Mouse (Mus musculus) neural tube, embryonic 14.5 days (tissue): ENCODE measurements around the gene Pde4a. TPM values are rescaled to one million over a fixed set of nuclear protein-coding genes. Genes with fewer than 3 reads are reported as not detected.

Source experiments
- ATAC-seq: fragments of 200-750 bp; cut with Nextera tagmentation; 2 replicates; pipeline ENCODE4 v1.8.0; 2017; ENCODE audit warnings: low read depth, mild to moderate bottlenecking, moderate TSS enrichment, moderate library complexity
- H3K27ac ChIP-seq: fragments of 300-500 bp; sonication (generic); 2 replicates; pipeline ENCODE4 v1.5.1; 2014; ENCODE audit warnings: low read depth, mild to moderate bottlenecking, control low read depth, low read length, moderate library complexity, mixed read lengths
- H3K27me3 ChIP-seq: fragments of 300-500 bp; sonication (generic); 2 replicates; pipeline ENCODE4 v1.6.1; 2014; ENCODE audit warnings: low read length; ENCODE audit not compliant: control insufficient read depth, insufficient read depth
- H3K36me3 ChIP-seq: fragments of 300-500 bp; sonication (generic); 2 replicates; pipeline ENCODE4 v1.6.1; 2014; ENCODE audit warnings: low read length, mixed read lengths; ENCODE audit not compliant: control insufficient read depth, insufficient read depth
- H3K4me1 ChIP-seq: fragments of 300-500 bp; sonication (generic); 2 replicates; pipeline ENCODE4 v1.6.1; 2014; ENCODE audit warnings: low read length; ENCODE audit not compliant: control insufficient read depth, insufficient read depth
- H3K4me2 ChIP-seq: fragments of 300-500 bp; sonication (generic); 2 replicates; pipeline ENCODE4 v1.6.1; 2014; ENCODE audit warnings: mild to moderate bottlenecking, low read depth, low read length, control low read depth
- H3K4me3 ChIP-seq: fragments of 300-500 bp; sonication (generic); 2 replicates; pipeline ENCODE4 v1.5.1; 2014; ENCODE audit warnings: low read depth, low read length, control low read depth, mixed read lengths
- H3K9ac ChIP-seq: fragments of 300-500 bp; sonication (generic); replicated peaks from 2 replicates; pipeline ENCODE4 v1.6.1; 2014; ENCODE audit warnings: low read depth, mild to moderate bottlenecking, control low read depth, low read length, mixed read lengths
- H3K9me3 ChIP-seq: fragments of 300-500 bp; sonication (generic); 2 replicates; pipeline ENCODE4 v1.6.1; 2016; ENCODE audit warnings: low read length; ENCODE audit not compliant: control insufficient read depth
- WGBS: fragments of 180-500 bp; shearing (Covaris S2); extraction: QIAGEN DNeasy Blood & Tissue Kit; methylation state at CpG from one replicate; pipeline ENCODE4 v1.1.7; 2014; 5-methylcytosine and 5-hydroxymethylcytosine counted together
- polyA plus RNA-seq: library from polyadenylated mRNA; unstranded; fragments of >200 nt; fragmentation: Nextera tagmentation; extraction: Ambion mirVana; gene quantifications from 2 replicates; pipeline ENCODE4 v1.2.1, GENCODE M21; 2014

Pde4a gene
- polyA plus RNA-seq, 1 experiment from 2014 or later: 35.3 TPM

DNA sequence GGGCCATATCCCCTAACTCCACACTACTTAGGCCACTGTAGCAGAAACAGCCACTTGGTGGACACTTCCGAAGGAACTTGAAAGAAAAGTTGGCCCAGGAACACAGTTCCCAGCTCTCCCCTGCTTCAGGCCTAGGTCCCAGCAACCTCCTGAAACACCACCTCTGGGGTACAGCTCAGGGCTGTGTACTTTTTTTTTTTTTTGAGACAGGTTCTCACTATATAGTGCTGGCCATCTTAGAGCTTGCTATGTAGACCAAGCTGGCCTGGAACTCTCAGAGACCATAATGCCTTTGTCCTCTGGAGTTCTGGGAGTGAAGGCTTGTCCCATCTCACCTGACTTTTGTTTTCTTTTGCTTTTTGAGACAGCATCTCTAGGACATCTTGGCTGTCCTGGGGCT, 3.6 kb downstream of the Pde4a start:
- H3K27ac ChIP-seq: no peak overlapping the region
- H3K27me3 ChIP-seq: peaks cover 27% of the 10 kb centered on the region
- no peak for ATAC-seq
- H3K4me2 ChIP-seq: no peak overlapping the region
- 52% methylated on average over 1 of the region's 1 CpGs for WGBS
- peaks cover 15% of the 10 kb centered on the region for H3K4me1 ChIP-seq
- no peak overlapping the region for H3K4me3 ChIP-seq
- H3K9ac ChIP-seq: no peak overlapping the region
- no peaks in the 10 kb centered on the region for H3K36me3 ChIP-seq
- no peaks in the 10 kb centered on the region for H3K9me3 ChIP-seq

DNA sequence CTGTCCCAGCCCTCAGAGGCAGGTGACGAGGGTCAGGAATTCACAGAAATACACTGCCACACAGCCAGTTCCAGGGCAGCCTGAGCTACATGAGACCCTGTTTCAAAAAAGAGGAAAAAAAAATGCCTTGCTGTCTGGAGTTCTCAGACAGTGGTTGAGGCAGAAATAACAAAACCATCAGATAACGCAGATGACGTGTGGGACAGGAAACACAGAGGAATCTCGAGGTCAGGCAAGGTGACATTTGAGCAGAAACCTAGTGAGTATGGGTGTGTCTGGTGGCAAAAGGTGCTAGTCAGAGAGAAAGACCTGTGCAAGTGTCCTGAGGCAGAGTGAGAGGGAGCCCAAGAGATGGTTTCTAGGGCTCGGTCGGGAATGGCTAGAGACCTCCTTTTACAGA, 6.8 kb downstream of the Pde4a start:
- no peaks in the 10 kb centered on the region for H3K4me1 ChIP-seq
- H3K9me3 ChIP-seq: no peaks in the 10 kb centered on the region
- 86% methylated on average over 6 of the region's 6 CpGs for WGBS
- H3K36me3 ChIP-seq: no peaks in the 10 kb centered on the region
- H3K9ac ChIP-seq: no peak overlapping the region
- H3K4me3 ChIP-seq: no peak overlapping the region
- no peak for ATAC-seq
- no peak overlapping the region for H3K4me2 ChIP-seq
- H3K27ac ChIP-seq: no peak overlapping the region
- no peaks in the 10 kb centered on the region for H3K27me3 ChIP-seq

DNA sequence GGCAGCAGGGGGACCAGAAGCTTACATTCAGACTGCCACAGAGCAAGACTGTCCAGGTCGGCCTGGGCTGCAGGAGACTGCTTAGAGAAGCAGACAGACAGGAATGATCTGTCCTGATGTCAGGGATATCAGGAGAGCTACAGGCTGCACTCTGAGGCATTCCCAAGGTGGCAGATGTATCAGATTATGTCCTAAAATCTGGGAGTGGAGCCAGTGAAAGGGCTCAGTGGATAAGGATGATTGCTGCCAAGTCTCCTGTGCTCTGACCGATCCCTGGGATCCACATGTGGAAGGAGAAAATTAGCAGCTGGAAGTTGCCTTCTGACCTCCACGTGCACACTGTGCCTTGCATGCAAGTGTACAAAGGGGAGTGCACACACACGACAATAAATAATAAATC, 14.9 kb downstream of the Pde4a start:
- Histone ChIP-seq H3K4me1 (no peaks in the 10 kb centered on the region), H3K4me2 (no peak overlapping the region), H3K27me3 (peaks cover 9% of the 10 kb centered on the region), H3K9me3 (no peaks in the 10 kb centered on the region), H3K36me3 (no peaks in the 10 kb centered on the region), H3K9ac (no peak overlapping the region), H3K27ac (no peak overlapping the region), H3K4me3 (no peak overlapping the region)
- no peak for ATAC-seq
- 62% methylated on average over 4 of the region's 4 CpGs for WGBS

- Histone ChIP-seq H3K4me2 (no peak overlapping the region), H3K36me3 (no peaks in the 10 kb centered on the region), H3K27ac (no peak overlapping the region), H3K27me3 (peaks cover 11% of the 10 kb centered on the region), H3K4me3 (no peak overlapping the region), H3K4me1 (no peaks in the 10 kb centered on the region), H3K9me3 (no peaks in the 10 kb centered on the region), H3K9ac (no peak overlapping the region)
- no peak for ATAC-seq
- 81% methylated on average over 1 of the region's 1 CpGs for WGBS
These were observed 15.3 kb downstream of the Pde4a start for GRCm38 (mm10) chr9:21180841-21181240.

GRCm38 (mm10) chr9:21181421-21182220, 16.1 kb downstream of the Pde4a start:
- ATAC-seq: no peak
- Histone ChIP-seq H3K9ac (no peak overlapping the region), H3K36me3 (no peaks in the 10 kb centered on the region), H3K9me3 (no peaks in the 10 kb centered on the region), H3K27ac (no peak overlapping the region), H3K4me1 (no peaks in the 10 kb centered on the region), H3K27me3 (peaks cover 11% of the 10 kb centered on the region), H3K4me3 (peak overlapping the region; percentile 10; the same call in 1 of the 2 replicates), H3K4me2 (peak overlapping the region; percentile 26; the same call in 1 of the 2 replicates)
- WGBS: 8% methylated on average over 48 of the region's 48 CpGs

DNA sequence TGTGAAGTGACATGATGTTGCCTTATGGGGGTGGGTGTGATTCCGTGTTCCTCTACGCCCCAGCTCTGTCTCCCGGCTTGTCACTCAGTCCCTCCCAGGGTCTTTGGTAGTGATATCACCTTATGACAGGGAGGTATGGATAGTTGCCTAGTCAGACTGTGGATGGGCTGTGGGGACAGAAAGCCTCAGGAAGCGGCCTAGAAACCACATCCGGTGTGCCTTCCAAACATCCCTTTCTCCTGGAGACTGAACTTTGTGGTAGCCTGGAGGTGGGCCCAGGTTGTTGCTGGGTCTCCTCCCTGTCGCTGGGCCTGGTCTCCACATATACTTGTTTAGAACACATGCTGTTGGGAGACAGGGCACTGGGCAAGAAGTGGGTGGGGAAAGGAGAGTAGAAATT, 17.9 kb downstream of the Pde4a start:
- H3K4me1 ChIP-seq: no peaks in the 10 kb centered on the region
- no peak overlapping the region for H3K4me3 ChIP-seq
- H3K9me3 ChIP-seq: no peaks in the 10 kb centered on the region
- H3K27me3 ChIP-seq: peaks cover 11% of the 10 kb centered on the region
- ATAC-seq: no peak
- no peaks in the 10 kb centered on the region for H3K36me3 ChIP-seq
- no peak overlapping the region for H3K4me2 ChIP-seq
- H3K9ac ChIP-seq: no peak overlapping the region
- no peak overlapping the region for H3K27ac ChIP-seq
- 82% methylated on average over 6 of the region's 6 CpGs for WGBS

GRCm38 (mm10) chr9:21183905-21184413, 18.4 kb downstream of the Pde4a start:
- Histone ChIP-seq H3K9ac (no peak overlapping the region), H3K27me3 (peaks cover 11% of the 10 kb centered on the region), H3K4me1 (no peaks in the 10 kb centered on the region), H3K4me2 (peak overlapping the region; percentile 24), H3K36me3 (no peaks in the 10 kb centered on the region), H3K27ac (no peak overlapping the region), H3K9me3 (no peaks in the 10 kb centered on the region), H3K4me3 (peak overlapping the region; percentile 5; the same call in 1 of the 2 replicates)
- WGBS: 6% methylated on average over 34 of the region's 34 CpGs
- ATAC-seq: no peak

DNA sequence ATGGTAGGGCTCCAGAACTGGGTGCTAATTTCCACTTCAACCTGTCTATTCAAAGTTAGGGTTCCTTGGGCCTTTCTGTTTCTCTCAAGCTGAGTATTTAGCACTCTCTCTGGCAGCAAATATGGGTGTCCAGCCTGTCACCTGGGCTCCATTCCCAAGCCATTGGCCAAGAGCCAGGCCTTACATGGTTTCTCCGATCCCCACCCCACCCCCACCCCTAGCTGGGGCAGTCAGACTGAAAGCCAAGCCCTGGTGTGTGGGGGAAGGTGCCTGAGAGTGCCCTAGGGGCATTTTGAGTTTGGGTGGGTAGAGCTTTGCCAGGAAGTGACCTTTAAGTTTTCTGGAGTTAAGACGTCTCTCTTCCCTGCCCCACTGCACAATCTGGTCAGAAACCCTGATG, 19.2 kb downstream of the Pde4a start:
- Histone ChIP-seq H3K4me3 (no peak overlapping the region), H3K9ac (no peak overlapping the region), H3K4me2 (no peak overlapping the region), H3K36me3 (no peaks in the 10 kb centered on the region), H3K27ac (no peak overlapping the region), H3K4me1 (no peaks in the 10 kb centered on the region), H3K27me3 (peaks cover 11% of the 10 kb centered on the region), H3K9me3 (no peaks in the 10 kb centered on the region)
- ATAC-seq: no peak
- WGBS: 43% methylated on average over 2 of the region's 2 CpGs

DNA sequence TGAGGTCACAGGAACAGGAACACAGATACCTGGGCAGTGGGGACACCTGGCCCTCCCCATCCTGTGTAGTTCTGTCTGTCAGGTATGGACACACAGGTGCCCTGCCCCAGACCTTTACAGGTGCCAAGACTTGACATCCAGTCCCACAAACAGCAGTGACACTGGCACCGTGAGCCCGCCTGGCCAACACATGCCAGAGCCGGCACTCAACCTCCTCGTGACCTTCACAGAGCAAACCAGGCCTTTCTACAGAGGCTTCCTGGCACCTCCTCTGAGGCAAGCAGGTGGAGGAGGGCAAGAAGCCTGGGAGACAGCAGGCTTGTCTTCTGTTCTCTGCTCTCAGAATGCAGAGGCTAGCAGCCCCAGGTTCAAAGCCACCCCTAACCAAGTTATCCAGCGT, 19.9 kb downstream of the Pde4a start:
- ATAC-seq: no peak
- Histone ChIP-seq H3K4me3 (no peak overlapping the region), H3K27me3 (peaks cover 11% of the 10 kb centered on the region), H3K9me3 (no peaks in the 10 kb centered on the region), H3K27ac (no peak overlapping the region), H3K4me2 (no peak overlapping the region), H3K36me3 (no peaks in the 10 kb centered on the region), H3K4me1 (no peaks in the 10 kb centered on the region), H3K9ac (no peak overlapping the region)
- whole genome bisulfite sequencing: 93% methylated on average over 5 of the region's 5 CpGs
